In the genomic region with DNA sequence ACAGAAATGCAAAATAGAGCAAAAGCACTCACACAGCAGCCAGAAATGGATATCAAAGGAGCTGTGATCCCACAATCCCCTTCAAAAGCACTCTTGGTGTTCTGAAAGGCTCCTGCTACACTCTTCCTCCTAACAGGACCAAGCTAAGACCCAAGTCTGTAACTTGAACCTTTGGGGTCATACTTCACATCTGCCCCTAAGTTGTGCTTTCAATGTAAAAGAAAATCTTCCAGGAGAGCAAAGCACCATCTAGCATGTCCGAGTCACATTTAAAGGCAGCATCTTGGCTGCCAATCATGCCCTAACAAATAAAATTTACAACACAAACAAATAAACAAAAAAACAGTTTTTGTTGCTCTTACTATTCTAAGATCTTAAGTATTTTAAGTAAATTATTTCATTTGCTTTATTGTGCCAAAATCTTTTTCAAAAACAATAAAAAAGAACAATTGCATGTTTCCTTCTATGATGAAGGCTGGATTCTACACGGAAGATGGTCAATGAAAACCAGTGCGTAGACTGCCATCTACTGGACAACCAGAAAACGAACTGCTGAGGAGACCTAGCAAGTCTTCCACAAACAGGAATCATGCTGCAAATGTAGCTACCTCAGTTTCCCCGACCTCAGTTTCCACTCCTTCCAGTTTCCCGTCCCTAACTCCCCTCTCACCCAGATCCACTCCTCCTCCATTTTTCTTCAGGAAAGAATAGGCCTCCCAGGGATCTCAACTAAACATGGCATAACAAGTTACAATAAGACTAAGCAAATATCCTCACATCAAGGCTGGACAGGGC, we compare ENCODE assay signal across 8 mouse cellular contexts. TPM values are rescaled to one million over a fixed set of nuclear protein-coding genes. Genes with fewer than 3 reads are reported as not detected.
DNase-seq lines count a peak whose midpoint lies in the region; ATAC-seq and TF ChIP-seq lines count a peak whose summit lies in the region.

No protein-coding gene starts in this region.

- H3K27ac ChIP-seq in liver, embryonic 14.5 days = no peak overlapping the region
- H3K27ac ChIP-seq in liver, embryonic 12.5 days = no peak overlapping the region
- H3K27ac ChIP-seq in MEL (ENCODE audit: control insufficient read depth, low read depth, low read length) = no peak overlapping the region
- no peak overlapping the region for H3K27ac ChIP-seq in midbrain, embryonic 15.5 days

- TF ChIP-seq RAD21 in MEL (IDR thresholded peaks at IDR 0.05; ENCODE audit: low read depth, low read length) = peak; percentile 71

- DNase-seq in liver, embryonic 14.5 days (ENCODE audit: low read depth in 3 of 3, low spot score in 3 of 3) = no peak
- DNase-seq in MEL (ENCODE audit: low read depth, low spot score) = peak; percentile 48
- DNase-seq in cerebellum, adult 8-10 months = peak; percentile 22
- peak; percentile 2 to 17 for DNase-seq in frontal cortex, postnatal 25 days (ENCODE audit: low spot score in 2 of 2)
- DNase-seq in layer of hippocampus, postnatal 10 days (ENCODE audit: low spot score in 2 of 2) = peak; percentile 48 to 56
- peak; percentile 23 to 26 for DNase-seq in urinary bladder, postnatal 36 days (ENCODE audit: low spot score in 2 of 2)

- 0 out of 4 replicates have a peak, but pooled peaks cover 0 to 3% of the 10 kb centered on the region in 2 experiments for H3K4me1 ChIP-seq in liver, embryonic 14.5 days (replicated peaks; ENCODE audit: control insufficient read depth in 2 of 2, insufficient read depth in 2 of 2, low read length in 1 of 2)
- H3K4me1 ChIP-seq in liver, embryonic 12.5 days = no peaks in the 10 kb centered on the region
- H3K4me1 ChIP-seq in MEL (ENCODE audit: control insufficient read depth in 1 of 2, insufficient read depth in 2 of 2, low read length in 2 of 2) = no peaks in the 10 kb centered on the region
- H3K4me1 ChIP-seq in midbrain, embryonic 15.5 days = no peaks in the 10 kb centered on the region

- no peak overlapping the region for H3K9ac ChIP-seq in liver, embryonic 14.5 days (replicated peaks)
- H3K9ac ChIP-seq in liver, embryonic 12.5 days = no peak overlapping the region
- no peak overlapping the region for H3K9ac ChIP-seq in MEL (ENCODE audit: control insufficient read depth, low read depth, low read length, poor library complexity, severe bottlenecking)
- no peak overlapping the region for H3K9ac ChIP-seq in midbrain, embryonic 15.5 days

- 10% methylated on average over 6 of the region's 6 CpGs for WGBS in liver, embryonic 14.5 days (ENCODE audit: insufficient replicate concordance)
- WGBS in liver, embryonic 12.5 days (ENCODE audit: insufficient replicate concordance) = 12% methylated on average over 6 of the region's 6 CpGs
- WGBS in midbrain, embryonic 15.5 days = 17% methylated on average over 6 of the region's 6 CpGs

- TF ChIP-seq CTCF in liver, embryonic 14.5 days (IDR thresholded peaks at IDR 0.05; ENCODE audit: low read depth) = peak; percentile 59
- peak; percentile 61 to 76 (median 65) for TF ChIP-seq CTCF in MEL (IDR thresholded peaks at IDR 0.05 in 2 of 3, conservative IDR thresholded peaks at IDR 0.05 in 1 of 3; ENCODE audit: control insufficient read depth in 1 of 3, insufficient read depth in 1 of 3, low read depth in 2 of 3, low read length in 3 of 3, poor library complexity in 1 of 3, severe bottlenecking in 1 of 3)

- H3K27me3 ChIP-seq in liver, embryonic 14.5 days (ENCODE audit: control insufficient read depth, insufficient read depth, low read length) = no peaks in the 10 kb centered on the region
- peaks cover 8% of the 10 kb centered on the region; the same call in 1 of the 2 replicates for H3K27me3 ChIP-seq in liver, embryonic 12.5 days (replicated peaks)
- H3K27me3 ChIP-seq in MEL (ENCODE audit: control insufficient read depth in 1 of 2, insufficient read depth in 2 of 2, low read length in 2 of 2) = peaks cover 2% of the 10 kb centered on the region in 2 experiments; a peak in 3 of 4 replicates
- no peaks in the 10 kb centered on the region for H3K27me3 ChIP-seq in midbrain, embryonic 15.5 days (replicated peaks)

- H3K9me3 ChIP-seq in liver, embryonic 14.5 days (ENCODE audit: control insufficient read depth, low read length) = no peaks in the 10 kb centered on the region
- H3K9me3 ChIP-seq in liver, embryonic 12.5 days (replicated peaks) = no peaks in the 10 kb centered on the region
- H3K9me3 ChIP-seq in MEL (replicated peaks; ENCODE audit: insufficient read depth, low read length) = no peaks in the 10 kb centered on the region
- no peaks in the 10 kb centered on the region for H3K9me3 ChIP-seq in midbrain, embryonic 15.5 days

- TF ChIP-seq EP300 in liver, embryonic 14.5 days (IDR thresholded peaks at IDR 0.05; ENCODE audit: low read depth) = no peak
- no peak for TF ChIP-seq EP300 in MEL (IDR thresholded peaks at IDR 0.05; ENCODE audit: low read depth in 1 of 2, low read length in 2 of 2)

- no peaks in the 10 kb centered on the region for H3K79me2 ChIP-seq in MEL (ENCODE audit: control insufficient read depth, insufficient read depth, low read length, poor library complexity)

- no peak overlapping the region for H3K4me3 ChIP-seq in liver, embryonic 14.5 days (ENCODE audit: insufficient read depth in 1 of 2, low read depth in 2 of 2, low read length in 2 of 2)
- no peak overlapping the region for H3K4me3 ChIP-seq in liver, embryonic 12.5 days
- no peak overlapping the region for H3K4me3 ChIP-seq in MEL (ENCODE audit: control insufficient read depth in 1 of 2, insufficient read depth in 1 of 2, low read depth in 2 of 2, low read length in 2 of 2)
- no peak overlapping the region for H3K4me3 ChIP-seq in midbrain, embryonic 15.5 days

- no peak overlapping the region for H3K4me2 ChIP-seq in liver, embryonic 14.5 days (ENCODE audit: low read depth)
- H3K4me2 ChIP-seq in liver, embryonic 12.5 days = no peak overlapping the region
- no peak overlapping the region for H3K4me2 ChIP-seq in midbrain, embryonic 15.5 days

- H3K36me3 ChIP-seq in liver, embryonic 14.5 days (replicated peaks; ENCODE audit: control insufficient read depth, insufficient read depth, low read depth) = no peaks in the 10 kb centered on the region
- H3K36me3 ChIP-seq in liver, embryonic 12.5 days = no peaks in the 10 kb centered on the region
- H3K36me3 ChIP-seq in MEL (ENCODE audit: control insufficient read depth in 1 of 2, insufficient read depth in 2 of 2, low read length in 2 of 2) = no peaks in the 10 kb centered on the region
- H3K36me3 ChIP-seq in midbrain, embryonic 15.5 days (replicated peaks) = no peaks in the 10 kb centered on the region

- no peak for ATAC-seq in liver, embryonic 14.5 days (ENCODE audit: insufficient read depth)
- ATAC-seq in liver, embryonic 12.5 days = no peak
- ATAC-seq in midbrain, embryonic 15.5 days (replicated peaks) = peak; percentile 79

- TF ChIP-seq POLR2A in MEL (IDR thresholded peaks at IDR 0.05; ENCODE audit: control insufficient read depth in 1 of 2, insufficient read depth in 1 of 2, low read depth in 1 of 2, low read length in 2 of 2, poor library complexity in 1 of 2) = no peak

TF ChIP-seq in MEL, 35 proteins besides CTCF, POLR2A, EP300 and RAD21:
- TF ChIP-seq POLR2AphosphoS2 (IDR thresholded peaks at IDR 0.05; ENCODE audit: low read length) = no peak
- peak; percentile 39; the same call in 1 of the 2 replicates for TF ChIP-seq ZC3H11A (IDR thresholded peaks at IDR 0.05; ENCODE audit: low read depth, low read length)
- peak; percentile 71 for TF ChIP-seq SMC3 (IDR thresholded peaks at IDR 0.05; ENCODE audit: low read depth, low read length)

RNA-seq across cellular contexts. Expression of a gene that starts 53.0 kb away (rescaled TPM):
- polyA plus RNA-seq in liver, embryonic 14.5 days (2012; rRNA removed) = 0.84 and 1.8 TPM in 2 replicates
- 3.5 TPM in 2 replicates for polyA plus RNA-seq in liver, embryonic 14.5 days (2014; fragmentation: Nextera tagmentation; extraction: Ambion mirVana)
- polyA plus RNA-seq in liver, embryonic 12.5 days (2016; fragmentation: Nextera tagmentation; extraction: Ambion mirVana) = 4.1 and 4.5 TPM in 2 replicates
- not detected in 2 replicates for total RNA-seq in MEL (2012; rRNA removed)
- polyA plus RNA-seq in MEL (2012; ENCODE audit: insufficient read depth in 1 of 2, insufficient read length in 2 of 2, low read depth in 1 of 2, low replicate concordance in 2 of 2, missing spikeins in 1 of 2) = not detected
- 10 to 100 TPM; 40.8 to 40.9 TPM for total RNA-seq in layer of hippocampus, postnatal 10 days (2021)
- 25.5 and 26.8 TPM in 2 replicates for polyA plus RNA-seq in midbrain, embryonic 15.5 days (2015; fragmentation: Nextera tagmentation; extraction: Ambion mirVana)

Comparison
In these comparisons a context has a peak if more than half of its experiments do, and no peak if none do; other contexts are left out.
1. DNase-seq: peak in MEL (single experiment), cerebellum, adult 8-10 months (single experiment), frontal cortex, postnatal 25 days (2 of 2), layer of hippocampus, postnatal 10 days (2 of 2) and urinary bladder, postnatal 36 days (2 of 2); none in liver, embryonic 14.5 days (0 of 3).